Mouse (Mus musculus) ES-Bruce4 (cell line): ENCODE measurements around the gene Sept9. TPM values are rescaled to one million over a fixed set of nuclear protein-coding genes. Genes with fewer than 3 reads are reported as not detected.
"Not testable (repeated sequence)": the region's sequence is repeated elsewhere in the genome, so short reads cannot be mapped to it uniquely, and the experiment has no call there.

Experiments
- H3K27ac ChIP-seq: 2 replicates; pipeline ENCODE4 v1.5.1; 2012; ENCODE audit warnings: low read length, inconsistent platforms; ENCODE audit not compliant: insufficient read depth
- H3K27me3 ChIP-seq: 2 replicates; pipeline ENCODE4 v1.6.1; 2012; ENCODE audit warnings: mild to moderate bottlenecking, low read length, inconsistent platforms; ENCODE audit not compliant: control insufficient read depth, poor library complexity, insufficient read depth, severe bottlenecking
- H3K36me3 ChIP-seq: 2 replicates; pipeline ENCODE4 v1.6.1; 2012; ENCODE audit warnings: inconsistent platforms, mild to moderate bottlenecking, low read length, moderate library complexity; ENCODE audit not compliant: control insufficient read depth, poor library complexity, insufficient read depth, severe bottlenecking
- H3K4me1 ChIP-seq: one replicate; pipeline ENCODE4 v1.8.1; 2011; ENCODE audit warnings: low read length; ENCODE audit not compliant: control insufficient read depth, insufficient read depth
- H3K4me3 ChIP-seq: 2 replicates; pipeline ENCODE4 v1.5.1; 2011; ENCODE audit warnings: low read depth, mild to moderate bottlenecking, low read length
- H3K9ac ChIP-seq: 2 replicates; pipeline ENCODE4 v1.6.1; 2012; ENCODE audit warnings: low read depth, mild to moderate bottlenecking, inconsistent platforms; ENCODE audit not compliant: poor library complexity, severe bottlenecking
- H3K9me3 ChIP-seq: replicated peaks from 2 replicates; pipeline ENCODE4 v1.6.1; 2012; ENCODE audit warnings: mild to moderate bottlenecking, low read length, inconsistent platforms; ENCODE audit not compliant: control insufficient read depth, poor library complexity, insufficient read depth, severe bottlenecking
- CTCF ChIP-seq: IDR thresholded peaks from one replicate; pipeline ENCODE4 v1.8.1; 2011; ENCODE audit warnings: low read depth, low read length
- EP300 ChIP-seq: IDR thresholded peaks from 2 replicates; pipeline ENCODE4 v1.6.1; 2011; ENCODE audit warnings: low read depth, low read length; ENCODE audit not compliant: insufficient read depth
- POLR2A ChIP-seq: IDR thresholded peaks from one replicate; pipeline ENCODE4 v1.8.1; 2011; ENCODE audit warnings: low read length; ENCODE audit not compliant: insufficient read depth
- polyA plus RNA-seq: library from polyadenylated mRNA; stranded (reverse); fragments of >200 nt; gene quantifications from 2 replicates; pipeline ENCODE4 v1.2.4, GENCODE M21; 2011; ENCODE audit warnings: low read depth; ENCODE audit not compliant: missing spikeins, insufficient read depth, insufficient read length

Gene Sept9
- polyA plus RNA-seq, 1 experiment = 123 TPM

DNA sequence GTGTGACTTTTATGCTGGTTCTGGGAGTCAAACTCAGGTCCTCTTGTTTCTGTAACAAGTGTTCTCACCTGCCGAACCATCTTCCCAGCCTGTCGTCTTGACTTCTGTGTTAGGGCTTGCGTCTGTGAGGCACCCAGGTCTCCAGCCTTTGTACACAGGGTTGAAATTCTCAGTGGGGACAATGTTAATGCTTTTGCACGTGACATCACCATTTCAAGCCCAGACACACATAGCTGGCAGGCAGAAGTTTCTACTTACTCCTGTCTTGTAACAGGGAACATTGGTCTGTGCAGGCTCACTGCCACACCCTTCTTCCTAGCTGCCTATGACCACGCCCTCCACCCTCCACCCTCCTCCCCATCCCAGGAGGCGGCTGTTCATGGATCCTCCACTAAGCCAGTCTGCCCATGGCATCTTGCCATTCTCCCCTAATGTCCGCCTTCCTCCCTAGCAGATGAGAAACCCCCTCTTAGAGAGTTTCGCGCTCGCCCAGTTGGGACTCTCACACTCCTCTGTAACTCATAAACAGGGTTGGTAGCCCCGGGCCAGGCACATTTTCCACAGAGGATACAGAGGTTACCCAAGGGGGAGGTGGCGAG, 124.6 kb downstream of the Sept9 start:
- H3K27me3 ChIP-seq = no peaks in the 10 kb centered on the region
- no peaks in the 10 kb centered on the region for H3K36me3 ChIP-seq
- peak overlapping the region; percentile 81 for H3K27ac ChIP-seq
- H3K4me1 ChIP-seq = peaks cover 40% of the 10 kb centered on the region
- H3K9ac ChIP-seq = 0 out of 2 replicates have a peak overlapping the region, but pooled peaks have one; percentile 12
- H3K4me3 ChIP-seq = no peak overlapping the region
- TF ChIP-seq EP300 (peak; percentile 39; the same call in 1 of the 2 replicates), POLR2A (no peak)
- H3K9me3 ChIP-seq = no peaks in the 10 kb centered on the region

DNA sequence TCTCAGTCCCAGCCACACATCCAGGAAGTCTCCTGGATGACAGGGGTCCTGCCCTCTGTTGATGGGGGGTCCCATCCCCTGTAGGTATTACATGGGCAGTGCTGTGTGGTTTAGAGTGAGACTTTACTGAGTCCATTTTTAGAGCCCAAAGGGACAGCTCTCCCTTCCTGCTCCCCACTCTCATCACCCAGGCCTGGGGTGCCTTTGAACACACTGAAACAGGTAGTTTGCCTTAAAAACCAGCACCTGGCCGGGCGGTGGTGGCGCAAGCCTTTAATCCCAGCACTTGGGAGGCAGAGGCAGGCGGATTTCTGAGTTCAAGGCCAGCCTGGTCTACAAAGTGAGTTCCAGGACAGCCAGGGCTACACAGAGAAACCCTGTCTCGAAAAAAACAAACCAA, 125.3 kb downstream of the Sept9 start:
- Histone ChIP-seq H3K27ac (peak overlapping the region; percentile 81), H3K9ac (0 out of 2 replicates have a peak overlapping the region, but pooled peaks have one; percentile 12), H3K4me1 (peaks cover 40% of the 10 kb centered on the region)
- H3K9me3 ChIP-seq, H3K36me3 ChIP-seq, H3K4me3 ChIP-seq, H3K27me3 ChIP-seq: not testable (repeated sequence)

DNA sequence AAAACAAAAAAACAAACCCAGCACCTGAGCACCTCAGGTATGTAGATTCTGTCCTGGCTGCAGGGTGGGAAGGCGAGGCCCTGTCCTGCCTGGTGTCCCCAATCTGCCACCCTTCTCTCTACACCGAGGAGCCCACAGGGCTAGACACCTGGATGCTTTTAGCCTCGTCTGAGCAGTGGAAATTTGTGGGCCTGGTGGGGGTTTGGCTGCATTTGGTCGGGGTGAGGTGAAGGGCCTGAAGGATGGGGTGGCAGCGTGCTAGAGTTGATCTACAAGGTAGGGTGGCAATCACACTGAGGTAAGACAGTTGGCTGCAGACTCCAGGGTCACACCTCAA, 125.6 kb downstream of the Sept9 start:
- Histone ChIP-seq H3K36me3 (no peaks in the 10 kb centered on the region), H3K27me3 (no peaks in the 10 kb centered on the region), H3K9me3 (no peaks in the 10 kb centered on the region), H3K4me3 (no peak overlapping the region), H3K27ac (peak overlapping the region; percentile 81), H3K9ac (0 out of 2 replicates have a peak overlapping the region, but pooled peaks have one; percentile 8), H3K4me1 (peaks cover 40% of the 10 kb centered on the region)
- TF ChIP-seq CTCF (no peak), EP300 (no peak), POLR2A (no peak)

DNA sequence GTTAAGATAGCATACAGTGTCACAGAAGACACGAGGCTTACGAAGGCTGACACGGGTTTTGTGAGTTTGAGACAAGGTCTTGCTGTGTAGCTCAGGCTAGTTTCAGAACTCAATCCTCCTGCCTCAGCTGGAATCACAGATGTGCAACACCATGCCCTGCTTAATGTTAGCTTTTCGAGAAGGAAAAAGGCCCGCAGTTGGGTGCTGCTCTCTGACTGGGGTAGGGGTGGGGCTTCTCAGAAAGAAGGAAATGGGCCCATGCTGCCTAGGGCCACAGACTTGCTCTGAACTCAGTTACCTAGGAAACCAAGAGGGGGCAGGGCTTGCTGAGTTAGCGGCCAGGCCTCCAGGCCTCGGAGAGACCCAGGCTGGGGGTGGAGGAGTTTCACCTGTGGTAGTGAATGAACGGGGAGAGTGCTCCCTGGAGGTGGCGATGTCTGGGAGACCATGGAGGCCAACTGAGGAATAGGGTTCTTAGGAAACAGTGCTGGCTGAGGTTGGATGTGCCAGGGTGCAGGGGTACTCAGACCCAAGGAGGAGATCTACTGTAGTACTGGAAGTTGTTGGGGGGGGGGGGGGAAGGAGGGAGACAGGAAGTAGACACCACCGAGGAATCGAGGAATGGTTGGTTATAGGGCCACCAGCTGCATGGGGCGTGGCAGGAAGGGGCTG, 126.1 kb downstream of the Sept9 start:
- H3K4me3 ChIP-seq = peak overlapping the region; percentile 21
- peak overlapping the region; percentile 81 for H3K27ac ChIP-seq
- no peaks in the 10 kb centered on the region for H3K9me3 ChIP-seq
- H3K9ac ChIP-seq = 0 out of 2 replicates have a peak overlapping the region, but pooled peaks have one; percentile 8
- H3K4me1 ChIP-seq = peaks cover 41% of the 10 kb centered on the region
- H3K27me3 ChIP-seq = no peaks in the 10 kb centered on the region
- H3K36me3 ChIP-seq = no peaks in the 10 kb centered on the region
- TF ChIP-seq CTCF (no peak), EP300 (peak; percentile 46), POLR2A (no peak)

DNA sequence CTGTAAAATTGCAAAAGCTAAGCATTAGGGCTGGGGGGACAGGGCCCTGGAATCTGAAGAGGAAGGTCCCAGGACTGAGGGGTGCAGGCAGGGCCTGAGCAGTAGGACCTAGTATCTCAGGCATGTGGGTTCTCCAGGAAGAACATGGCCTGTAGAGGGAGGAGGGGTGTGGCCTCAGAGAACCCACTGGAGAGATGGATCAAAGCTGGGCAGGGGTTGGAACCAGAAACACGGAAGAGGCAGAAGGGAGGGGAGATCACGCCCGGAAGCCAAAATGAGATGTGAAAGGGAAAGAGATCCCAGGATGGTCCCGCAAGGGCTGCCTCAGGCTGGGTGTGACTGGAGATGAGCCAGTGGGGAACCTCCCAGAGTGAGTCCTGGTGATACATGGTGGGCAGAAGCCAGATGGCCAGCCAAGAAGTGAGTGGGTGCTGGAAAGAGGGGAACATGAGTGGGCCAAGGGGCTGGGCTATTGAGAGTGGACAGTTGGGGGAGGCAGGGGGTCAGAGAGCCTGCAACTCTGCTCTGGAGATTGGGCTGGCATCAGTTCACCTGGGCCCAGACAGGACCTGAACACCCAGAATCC, 126.8 kb downstream of the Sept9 start:
- Histone ChIP-seq H3K9ac (peak overlapping the region; percentile 6; the same call in 1 of the 2 replicates), H3K4me1 (peaks cover 46% of the 10 kb centered on the region), H3K36me3 (no peaks in the 10 kb centered on the region), H3K4me3 (peak overlapping the region; percentile 4; the same call in 1 of the 2 replicates), H3K9me3 (no peaks in the 10 kb centered on the region), H3K27me3 (no peaks in the 10 kb centered on the region), H3K27ac (peak overlapping the region; percentile 67)
- no peak for TF ChIP-seq POLR2A
- peak; percentile 38 for TF ChIP-seq CTCF
- TF ChIP-seq EP300 = peak; percentile 45; the same call in 1 of the 2 replicates
